Mouse (Mus musculus): ENCODE data around the gene Fam19a1. TPM values are rescaled to one million over a fixed set of nuclear protein-coding genes. Genes with fewer than 3 reads are reported as not detected.

Fam19a1 gene
- polyA plus RNA-seq, 1 experiment from 2014 or later, result 37.3 TPM

- no peak for ATAC-seq (ENCODE audit: low FRiP score)
- Histone ChIP-seq H3K9me3 (replicated peaks) (no peaks in the 10 kb centered on the region), H3K9ac (replicated peaks) (no peak overlapping the region), H3K4me3 (replicated peaks) (no peak overlapping the region), H3K4me1 (no peaks in the 10 kb centered on the region), H3K4me2 (no peak overlapping the region), H3K27me3 (replicated peaks) (no peaks in the 10 kb centered on the region), H3K36me3 (no peaks in the 10 kb centered on the region), H3K27ac (replicated peaks) (no peak overlapping the region)
- WGBS, result 94% methylated on average over 3 of the region's 3 CpGs
These were observed 329.0 kb downstream of the Fam19a1 start for GRCm38 (mm10) chr6:96441971-96442370.

- H3K9ac ChIP-seq (replicated peaks), result no peak overlapping the region
- H3K4me1 ChIP-seq, result no peaks in the 10 kb centered on the region
- ATAC-seq (ENCODE audit: low FRiP score), result no peak
- WGBS, result 82% methylated on average over 4 of the region's 4 CpGs
- H3K4me3 ChIP-seq (replicated peaks), result no peak overlapping the region
- H3K36me3 ChIP-seq, result no peaks in the 10 kb centered on the region
- no peak overlapping the region for H3K4me2 ChIP-seq
- H3K27ac ChIP-seq (replicated peaks), result no peak overlapping the region
- H3K9me3 ChIP-seq (replicated peaks), result no peaks in the 10 kb centered on the region
- no peaks in the 10 kb centered on the region for H3K27me3 ChIP-seq (replicated peaks)
These were observed 334.5 kb downstream of the Fam19a1 start for GRCm38 (mm10) chr6:96447466-96447865.

GRCm38 (mm10) chr6:96456266-96456665, 343.3 kb downstream of the Fam19a1 start:
- Histone ChIP-seq H3K9me3 (replicated peaks) (no peaks in the 10 kb centered on the region), H3K27me3 (replicated peaks) (no peaks in the 10 kb centered on the region), H3K4me2 (no peak overlapping the region), H3K4me3 (replicated peaks) (no peak overlapping the region), H3K9ac (replicated peaks) (no peak overlapping the region), H3K4me1 (no peaks in the 10 kb centered on the region), H3K27ac (replicated peaks) (no peak overlapping the region), H3K36me3 (no peaks in the 10 kb centered on the region)
- no peak for ATAC-seq (ENCODE audit: low FRiP score)
- WGBS, result 68% methylated on average over 1 of the region's 1 CpGs

DNA sequence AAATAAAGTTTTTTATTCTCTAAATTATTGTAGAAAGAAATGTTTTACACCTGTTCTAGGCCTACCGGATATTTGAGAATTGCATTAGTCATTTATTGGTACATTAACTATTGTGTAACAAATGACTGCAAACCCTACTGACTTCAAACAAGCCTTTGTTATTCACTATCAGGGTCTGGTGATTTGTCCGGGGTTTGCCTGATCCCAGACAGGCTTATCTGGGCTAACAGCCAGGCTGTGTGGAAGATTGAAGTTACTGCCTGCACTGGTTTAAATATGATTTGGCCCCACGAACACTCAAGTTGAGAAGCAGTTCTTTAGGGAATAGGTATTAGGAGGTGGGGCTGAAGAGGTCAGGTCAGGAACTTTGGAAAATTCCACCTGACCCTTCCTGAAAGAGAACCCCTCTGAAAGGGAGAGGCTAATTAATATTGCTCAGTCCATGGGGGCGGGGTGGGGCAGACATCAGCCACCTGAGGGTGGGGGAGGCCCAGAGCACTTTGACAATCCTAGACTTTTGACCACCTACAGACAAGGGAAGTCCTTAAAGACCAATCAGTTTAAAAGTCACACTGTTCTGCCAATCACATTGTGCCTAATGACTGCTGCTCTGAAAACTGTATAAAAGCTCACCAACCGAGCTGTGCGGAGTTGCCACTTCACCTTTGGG, 344.8 kb downstream of the Fam19a1 start:
- Histone ChIP-seq H3K27me3 (replicated peaks) (no peaks in the 10 kb centered on the region), H3K4me1 (no peaks in the 10 kb centered on the region), H3K9me3 (replicated peaks) (no peaks in the 10 kb centered on the region), H3K4me2 (no peak overlapping the region), H3K27ac (replicated peaks) (no peak overlapping the region), H3K4me3 (replicated peaks) (no peak overlapping the region), H3K9ac (replicated peaks) (no peak overlapping the region), H3K36me3 (no peaks in the 10 kb centered on the region)
- no peak for ATAC-seq (ENCODE audit: low FRiP score)
- 24% methylated on average over 6 of the region's 6 CpGs for WGBS

DNA sequence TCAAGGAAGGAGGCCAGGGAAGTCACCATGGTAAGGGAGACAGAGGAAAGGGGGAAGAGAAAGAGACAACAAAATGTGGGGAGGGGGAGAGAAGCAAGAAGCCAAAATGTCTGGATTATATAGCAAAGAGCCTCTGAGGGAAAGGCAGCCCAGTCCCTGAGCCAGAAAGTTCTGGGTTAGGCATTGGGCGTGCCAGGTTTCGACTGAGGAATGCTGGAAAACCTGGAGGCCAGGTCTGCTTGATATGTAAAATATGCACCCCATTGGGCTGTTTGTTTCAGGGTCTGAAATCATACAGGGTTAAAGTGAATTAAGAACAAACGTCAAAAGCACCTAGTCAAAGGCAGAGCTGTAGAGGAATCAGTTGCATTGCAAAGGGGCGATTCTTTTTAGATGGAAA, 346.1 kb downstream of the Fam19a1 start:
- 75% methylated on average over 4 of the region's 4 CpGs for WGBS
- Histone ChIP-seq H3K9ac (replicated peaks) (no peak overlapping the region), H3K9me3 (replicated peaks) (no peaks in the 10 kb centered on the region), H3K4me3 (replicated peaks) (no peak overlapping the region), H3K4me1 (no peaks in the 10 kb centered on the region), H3K27ac (replicated peaks) (no peak overlapping the region), H3K36me3 (no peaks in the 10 kb centered on the region), H3K27me3 (replicated peaks) (no peaks in the 10 kb centered on the region), H3K4me2 (no peak overlapping the region)
- ATAC-seq (ENCODE audit: low FRiP score), result no peak

DNA sequence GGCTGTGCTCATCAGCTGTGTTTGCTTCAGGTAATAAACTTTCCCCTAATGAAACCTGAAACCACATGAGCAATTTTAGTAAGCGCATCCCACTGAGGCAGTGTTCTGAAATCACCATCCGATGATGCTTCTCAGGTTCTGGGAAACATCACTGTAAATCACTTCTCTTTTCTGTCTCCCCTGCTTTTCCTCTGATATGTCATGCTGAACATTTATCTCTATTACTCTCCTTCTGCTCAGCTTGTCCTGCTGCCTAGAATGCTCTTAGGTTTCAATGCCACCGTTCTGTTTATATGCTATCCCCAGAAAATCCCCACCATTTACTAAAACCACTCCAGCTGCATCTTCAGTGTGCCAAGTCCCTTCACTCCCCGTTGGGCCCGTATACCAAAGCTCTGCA, 386.5 kb downstream of the Fam19a1 start:
- Histone ChIP-seq H3K27me3 (replicated peaks) (no peaks in the 10 kb centered on the region), H3K4me1 (no peaks in the 10 kb centered on the region), H3K9ac (replicated peaks) (no peak overlapping the region), H3K4me2 (no peak overlapping the region), H3K27ac (replicated peaks) (no peak overlapping the region), H3K36me3 (no peaks in the 10 kb centered on the region), H3K9me3 (replicated peaks) (no peaks in the 10 kb centered on the region), H3K4me3 (replicated peaks) (no peak overlapping the region)
- ATAC-seq (ENCODE audit: low FRiP score), result no peak
- WGBS, result 56% methylated on average over 5 of the region's 5 CpGs

- ATAC-seq (ENCODE audit: low FRiP score), result no peak
- no peak overlapping the region for H3K27ac ChIP-seq (replicated peaks)
- H3K9me3 ChIP-seq (replicated peaks), result no peaks in the 10 kb centered on the region
- H3K4me3 ChIP-seq (replicated peaks), result no peak overlapping the region
- H3K9ac ChIP-seq (replicated peaks), result no peak overlapping the region
- H3K27me3 ChIP-seq (replicated peaks), result no peaks in the 10 kb centered on the region
- H3K4me2 ChIP-seq, result no peak overlapping the region
- peaks cover 8% of the 10 kb centered on the region for H3K4me1 ChIP-seq
- no peaks in the 10 kb centered on the region for H3K36me3 ChIP-seq
- 80% methylated on average over 2 of the region's 2 CpGs for WGBS
These were observed 428.6 kb downstream of the Fam19a1 start for GRCm38 (mm10) chr6:96541600-96541999.

GRCm38 (mm10) chr6:96544832-96545231, 431.9 kb downstream of the Fam19a1 start:
- Histone ChIP-seq H3K27me3 (replicated peaks) (no peaks in the 10 kb centered on the region), H3K9me3 (replicated peaks) (no peaks in the 10 kb centered on the region), H3K9ac (replicated peaks) (no peak overlapping the region), H3K36me3 (no peaks in the 10 kb centered on the region), H3K4me1 (peaks cover 8% of the 10 kb centered on the region), H3K4me3 (replicated peaks) (no peak overlapping the region), H3K27ac (replicated peaks) (no peak overlapping the region), H3K4me2 (no peak overlapping the region)
- ATAC-seq (ENCODE audit: low FRiP score), result no peak
- 13% methylated on average over 3 of the region's 3 CpGs for WGBS

- Histone ChIP-seq H3K27me3 (replicated peaks) (no peaks in the 10 kb centered on the region), H3K9ac (replicated peaks) (no peak overlapping the region), H3K4me2 (no peak overlapping the region), H3K4me3 (replicated peaks) (no peak overlapping the region), H3K9me3 (replicated peaks) (no peaks in the 10 kb centered on the region), H3K27ac (replicated peaks) (no peak overlapping the region), H3K36me3 (no peaks in the 10 kb centered on the region), H3K4me1 (no peaks in the 10 kb centered on the region)
- 96% methylated on average over 4 of the region's 4 CpGs for WGBS
- no peak for ATAC-seq (ENCODE audit: low FRiP score)
These were observed 437.5 kb downstream of the Fam19a1 start for GRCm38 (mm10) chr6:96550431-96550830.

- no peak overlapping the region for H3K4me3 ChIP-seq (replicated peaks)
- no peaks in the 10 kb centered on the region for H3K4me1 ChIP-seq
- H3K9me3 ChIP-seq (replicated peaks), result no peaks in the 10 kb centered on the region
- no peak overlapping the region for H3K9ac ChIP-seq (replicated peaks)
- H3K27ac ChIP-seq (replicated peaks), result no peak overlapping the region
- no peak overlapping the region for H3K4me2 ChIP-seq
- no peaks in the 10 kb centered on the region for H3K27me3 ChIP-seq (replicated peaks)
- ATAC-seq (ENCODE audit: low FRiP score), result no peak
- WGBS, result 81% methylated on average over 5 of the region's 5 CpGs
- no peaks in the 10 kb centered on the region for H3K36me3 ChIP-seq
These were observed 465.7 kb downstream of the Fam19a1 start for GRCm38 (mm10) chr6:96578649-96579048.

DNA sequence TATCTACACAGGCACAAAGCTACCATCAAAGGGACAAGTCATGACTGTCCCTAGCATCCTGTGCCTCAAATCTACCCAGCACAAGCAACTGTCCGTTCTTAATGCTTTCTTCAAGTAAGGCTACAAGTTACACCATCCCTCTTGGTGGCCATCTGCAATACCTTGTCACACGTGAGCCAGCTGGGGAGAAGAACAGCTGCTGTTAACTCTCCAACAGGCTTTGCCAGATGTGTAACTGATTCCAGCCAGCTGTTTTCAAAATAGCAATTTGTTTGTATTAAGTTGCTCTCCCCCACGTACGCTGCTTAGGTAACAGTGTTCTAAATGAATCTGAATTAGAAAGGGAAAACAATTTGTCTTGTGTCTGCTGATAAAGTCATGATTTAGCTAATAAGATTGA, 467.8 kb downstream of the Fam19a1 start:
- no peaks in the 10 kb centered on the region for H3K36me3 ChIP-seq
- H3K4me2 ChIP-seq, result no peak overlapping the region
- no peaks in the 10 kb centered on the region for H3K27me3 ChIP-seq (replicated peaks)
- no peak for ATAC-seq (ENCODE audit: low FRiP score)
- H3K4me1 ChIP-seq, result no peaks in the 10 kb centered on the region
- H3K9me3 ChIP-seq (replicated peaks), result no peaks in the 10 kb centered on the region
- WGBS, result 71% methylated on average over 4 of the region's 4 CpGs
- no peak overlapping the region for H3K4me3 ChIP-seq (replicated peaks)
- no peak overlapping the region for H3K27ac ChIP-seq (replicated peaks)
- H3K9ac ChIP-seq (replicated peaks), result no peak overlapping the region

DNA sequence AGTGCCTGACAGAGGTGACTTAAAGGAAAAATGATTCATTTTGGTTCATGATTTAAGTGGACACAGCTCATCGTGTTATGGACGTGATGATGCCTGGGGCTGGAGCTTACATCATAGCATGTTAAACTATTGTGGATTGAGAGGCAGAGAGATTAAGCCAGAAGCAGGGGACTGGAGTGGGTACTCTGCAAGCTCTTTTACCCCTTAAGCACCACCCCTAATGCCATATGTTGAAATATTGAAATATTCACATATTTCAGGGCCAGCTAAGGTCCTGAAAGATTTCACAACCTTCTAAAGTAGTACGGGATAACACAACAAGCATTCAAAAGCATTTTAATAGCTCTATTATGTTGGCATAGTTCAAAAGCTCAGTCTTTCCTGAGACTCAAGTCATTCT, 468.2 kb downstream of the Fam19a1 start:
- no peaks in the 10 kb centered on the region for H3K4me1 ChIP-seq
- no peak for ATAC-seq (ENCODE audit: low FRiP score)
- 80% methylated on average over 3 of the region's 3 CpGs for WGBS
- H3K9ac ChIP-seq (replicated peaks), result no peak overlapping the region
- H3K27me3 ChIP-seq (replicated peaks), result no peaks in the 10 kb centered on the region
- H3K9me3 ChIP-seq (replicated peaks), result no peaks in the 10 kb centered on the region
- no peak overlapping the region for H3K4me2 ChIP-seq
- H3K27ac ChIP-seq (replicated peaks), result no peak overlapping the region
- H3K4me3 ChIP-seq (replicated peaks), result no peak overlapping the region
- H3K36me3 ChIP-seq, result no peaks in the 10 kb centered on the region

- Histone ChIP-seq H3K27me3 (replicated peaks) (no peaks in the 10 kb centered on the region), H3K4me3 (replicated peaks) (no peak overlapping the region), H3K4me2 (no peak overlapping the region), H3K27ac (replicated peaks) (no peak overlapping the region), H3K36me3 (no peaks in the 10 kb centered on the region), H3K9me3 (replicated peaks) (no peaks in the 10 kb centered on the region), H3K9ac (replicated peaks) (no peak overlapping the region), H3K4me1 (no peaks in the 10 kb centered on the region)
- 96% methylated on average over 4 of the region's 4 CpGs for WGBS
- no peak for ATAC-seq (ENCODE audit: low FRiP score)
These were observed 474.5 kb downstream of the Fam19a1 start for GRCm38 (mm10) chr6:96587427-96587826.
